Mouse (Mus musculus): Measurements from ENCODE around the gene Actg1. TPM values are rescaled to one million over a fixed set of nuclear protein-coding genes. Genes with fewer than 3 reads are reported as not detected.

Actg1 gene
- total and polyA plus RNA-seq, 3 experiments, result 1,832 to 4,362 (median 2,424) TPM

- dilution Hi-C loops (cut with MboI; ENCODE audit: extremely low pct_ligation_motif_present, extremely low pct_unique_long_range_greater_than_20kb, low sequenced_read_pairs) (no loop called here), in situ Hi-C loops (cut with MboI; ENCODE audit: low pct_ligation_motif_present, low pct_unique_long_range_greater_than_20kb, low sequenced_read_pairs) (loop anchor here (5.0 kb wide), 1 partner anchor 40 kb away; no protein-coding TSS in a partner anchor)
- TF ChIP-seq TCF12 (IDR thresholded peaks at IDR 0.05; ENCODE audit: low read depth, low read length) (no peak), USF1 (IDR thresholded peaks at IDR 0.05; ENCODE audit: low read depth, low read length) (peak; percentile 69), MAX (IDR thresholded peaks at IDR 0.05; ENCODE audit: low read length) (peak; percentile 59), USF2 (conservative IDR thresholded peaks at IDR 0.05; ENCODE audit: low read depth, low read length) (peak; percentile 71), HCFC1 (IDR thresholded peaks at IDR 0.05; ENCODE audit: low read depth, low read length) (no peak)
- H3K4me3 ChIP-seq (replicated peaks in 1 of 3; ENCODE audit: low read depth in 2 of 3, low read length in 2 of 3, poor library complexity in 1 of 3), result no peak overlapping the region
- H3K9me3 ChIP-seq (replicated peaks; ENCODE audit: low read length), result peaks cover 14% of the 10 kb centered on the region
- no peak overlapping the region for H3K27ac ChIP-seq (ENCODE audit: insufficient read depth, low read depth)
- no peaks in the 10 kb centered on the region for H3K36me3 ChIP-seq (replicated peaks in 1 of 2; ENCODE audit: control insufficient read depth in 1 of 2, insufficient read depth in 1 of 2, low read length in 1 of 2)
- no peak overlapping the region for H3K9ac ChIP-seq (ENCODE audit: insufficient read depth, low read depth)
- H3K4me1 ChIP-seq (ENCODE audit: control insufficient read depth in 1 of 2, insufficient read depth in 2 of 2), result no peaks in the 10 kb centered on the region
- H3K4me2 ChIP-seq (ENCODE audit: insufficient read depth, low read depth, poor library complexity, severe bottlenecking), result no peak overlapping the region
- no peaks in the 10 kb centered on the region for H3K79me2 ChIP-seq (replicated peaks; ENCODE audit: control insufficient read depth, extremely low read depth, insufficient read depth, poor library complexity, severe bottlenecking)
- peaks cover 94% of the 10 kb centered on the region for H3K27me3 ChIP-seq (replicated peaks)
- DNase-seq (ENCODE audit: extremely low read depth), result peak; percentile 23
Observed at GRCm38 (mm10) chr11:120297767-120298166, 50.6 kb downstream of the Actg1 start.

- H3K9me3 ChIP-seq (replicated peaks; ENCODE audit: low read length), result peaks cover 9% of the 10 kb centered on the region
- in situ Hi-C loops (cut with MboI; ENCODE audit: low pct_ligation_motif_present, low pct_unique_long_range_greater_than_20kb, low sequenced_read_pairs), result loop anchor here (5.0 kb wide), 1 partner anchor 39 kb away; no protein-coding TSS in a partner anchor
- H3K4me1 ChIP-seq (ENCODE audit: control insufficient read depth in 1 of 2, insufficient read depth in 2 of 2), result no peaks in the 10 kb centered on the region
Observed at GRCm38 (mm10) chr11:120296305-120297144, 51.8 kb downstream of the Actg1 start.

More at GRCm38 (mm10) chr11:120296305-120297144, 51.8 kb downstream of the Actg1 start:
- DNase-seq (ENCODE audit: extremely low read depth), result no peak
- TF ChIP-seq RCOR1 (conservative IDR thresholded peaks at IDR 0.05; ENCODE audit: low read depth, low read length) (no peak), MAX (IDR thresholded peaks at IDR 0.05; ENCODE audit: low read length) (no peak), NELFE (IDR thresholded peaks at IDR 0.05; ENCODE audit: low read depth, low read length) (no peak), ZNF384 (IDR thresholded peaks at IDR 0.05; ENCODE audit: low read depth, low read length) (no peak), IRF4 (IDR thresholded peaks at IDR 0.05; ENCODE audit: low read depth, low read length) (no peak), TBP (conservative IDR thresholded peaks at IDR 0.05; ENCODE audit: low read depth, low read length) (no peak), ZMIZ1 (IDR thresholded peaks at IDR 0.05; ENCODE audit: low read depth, low read length) (no peak), GABPA (IDR thresholded peaks at IDR 0.05; ENCODE audit: insufficient replicate concordance, low read depth, low read length) (no peak), MXI1 (IDR thresholded peaks at IDR 0.05; ENCODE audit: low read depth, low read length) (no peak), KAT2A (IDR thresholded peaks at IDR 0.05; ENCODE audit: insufficient replicate concordance, low read length) (no peak), MAZ (IDR thresholded peaks at IDR 0.05; ENCODE audit: low read depth, low read length) (no peak), ZC3H11A (IDR thresholded peaks at IDR 0.05; ENCODE audit: low read depth, low read length) (no peak), ZKSCAN1 (IDR thresholded peaks at IDR 0.05; ENCODE audit: borderline replicate concordance, low read depth, low read length) (no peak), MEF2A (IDR thresholded peaks at IDR 0.05; ENCODE audit: borderline replicate concordance, low read depth, low read length) (no peak), TCF12 (IDR thresholded peaks at IDR 0.05; ENCODE audit: low read depth, low read length) (no peak), CHD1 (IDR thresholded peaks at IDR 0.05; ENCODE audit: low read depth, low read length) (no peak), JUN (IDR thresholded peaks at IDR 0.05; ENCODE audit: insufficient read depth, low read depth, low read length) (no peak)
- no peaks in the 10 kb centered on the region for H3K79me2 ChIP-seq (replicated peaks; ENCODE audit: control insufficient read depth, extremely low read depth, insufficient read depth, poor library complexity, severe bottlenecking)
- dilution Hi-C loops (cut with MboI; ENCODE audit: extremely low pct_ligation_motif_present, extremely low pct_unique_long_range_greater_than_20kb, low sequenced_read_pairs), result no loop called here
- no peak overlapping the region for H3K27ac ChIP-seq (ENCODE audit: insufficient read depth, low read depth)
- H3K9ac ChIP-seq (ENCODE audit: insufficient read depth, low read depth), result no peak overlapping the region
- H3K4me2 ChIP-seq (ENCODE audit: insufficient read depth, low read depth, poor library complexity, severe bottlenecking), result no peak overlapping the region
- H3K27me3 ChIP-seq (replicated peaks), result peaks cover 88% of the 10 kb centered on the region
- H3K4me3 ChIP-seq (replicated peaks in 1 of 3; ENCODE audit: low read depth in 2 of 3, low read length in 2 of 3, poor library complexity in 1 of 3), result no peak overlapping the region
- no peaks in the 10 kb centered on the region for H3K36me3 ChIP-seq (replicated peaks in 1 of 2; ENCODE audit: control insufficient read depth in 1 of 2, insufficient read depth in 1 of 2, low read length in 1 of 2)

All from CH12.LX (cell line).